Mouse (Mus musculus): ENCODE results near the gene Flnb. TPM values are rescaled to one million over a fixed set of nuclear protein-coding genes. Genes with fewer than 3 reads are reported as not detected.

The Flnb gene
- total RNA-seq, 2 experiments from 2014 or later = 9.2 to 11.6 TPM

DNA sequence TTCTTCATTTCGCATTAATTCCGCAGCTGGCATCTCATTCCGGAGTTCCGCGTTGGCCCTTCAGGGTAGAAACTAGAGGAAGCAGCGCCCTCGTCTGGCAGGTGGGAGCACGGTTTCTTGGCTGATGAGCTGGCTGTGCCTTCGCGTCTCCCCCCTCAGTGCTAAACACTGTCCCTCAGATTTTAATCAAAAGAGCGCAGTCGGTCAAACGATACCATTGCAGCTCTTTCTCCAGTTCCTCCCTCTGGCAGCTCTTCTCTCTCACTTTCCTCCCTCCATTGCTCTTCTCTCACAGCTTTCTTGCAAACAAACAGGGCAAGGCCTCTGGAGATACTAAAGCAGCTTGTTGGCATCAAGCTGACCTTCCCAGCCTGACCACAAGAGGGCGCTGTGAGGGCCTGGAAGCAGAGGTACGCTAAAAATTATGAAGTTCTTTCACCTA is 179.5 kb downstream of the Flnb start:
- DNase-seq = peak; percentile 78

DNA sequence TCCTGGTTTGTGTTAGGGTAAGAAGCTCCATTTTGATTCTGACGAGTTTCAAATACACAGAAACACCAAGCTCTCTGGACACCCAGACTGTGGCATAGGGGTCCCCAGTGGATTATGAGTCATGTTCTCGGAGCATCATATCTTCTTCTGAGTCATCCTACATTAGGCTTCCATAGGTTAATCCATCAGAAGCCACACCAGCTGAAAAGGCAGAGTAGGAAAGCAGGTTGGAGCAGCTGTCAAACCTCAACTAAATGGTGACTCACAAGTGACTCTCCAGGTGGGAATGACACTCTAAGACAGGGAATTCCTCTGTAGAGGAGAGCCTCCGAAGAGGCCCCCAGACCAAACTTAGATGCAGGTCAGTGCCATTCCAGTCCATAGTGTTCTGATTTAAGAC is 181.3 kb downstream of the Flnb start:
- no peak for DNase-seq

DNA sequence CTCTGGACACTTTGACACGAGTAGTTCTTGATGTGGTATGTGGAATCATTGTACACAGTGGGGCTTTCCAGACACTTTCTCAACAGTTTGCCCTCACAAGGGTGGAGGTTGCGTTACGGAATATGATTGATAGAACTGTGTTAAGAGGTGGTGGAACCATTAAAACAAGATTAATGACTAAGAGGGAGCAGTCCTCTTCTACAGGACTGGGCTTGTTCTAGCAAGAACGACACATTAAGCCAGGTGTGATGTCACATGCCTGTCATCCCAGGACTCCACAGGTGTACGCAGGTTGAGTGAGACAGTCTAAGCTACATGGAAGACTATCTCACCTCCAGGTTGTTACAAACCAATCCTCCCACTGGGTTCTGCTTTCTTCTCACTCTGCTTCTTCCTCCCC is 181.7 kb downstream of the Flnb start:
- no peak for DNase-seq

DNA sequence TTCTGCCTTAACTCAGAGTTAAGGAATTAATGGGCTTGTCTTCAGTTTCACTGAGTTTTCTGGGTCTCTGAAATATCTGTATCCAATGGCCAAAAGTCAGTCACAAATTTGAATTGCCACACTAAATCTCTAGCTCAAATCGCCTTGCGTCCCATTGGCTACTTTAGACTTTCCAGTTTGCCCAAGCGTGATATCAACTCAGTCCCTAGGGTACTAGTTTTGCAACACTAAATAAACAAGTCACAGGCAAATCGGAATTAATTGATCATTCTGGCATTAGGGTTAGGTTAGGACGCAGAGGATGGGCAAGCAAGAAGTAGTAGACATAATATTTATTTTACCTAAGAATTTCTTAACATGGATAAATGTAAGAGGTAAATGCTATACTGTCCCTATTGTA is 182.5 kb downstream of the Flnb start:
- no peak for DNase-seq

Other genes starting within 250 kb of the Flnb start
- under 1 TPM; 0.49 to 0.75 TPM for gene Gm3558, start 249.4 kb upstream of the Flnb start, total RNA-seq (2021)
- gene Gm10338, start 222.4 kb upstream of the Flnb start, total RNA-seq (2021) = not detected
- not detected for gene Gm10128, start 174.0 kb upstream of the Flnb start, total RNA-seq (2021)
- gene Gm26661, start 26.4 kb upstream of the Flnb start, total RNA-seq (2021) = not detected
- not detected for gene Gm45521, start 139.3 kb downstream of the Flnb start, total RNA-seq (2021)
- not detected for gene Dnase1l3, start 176.6 kb downstream of the Flnb start, total RNA-seq (2021)
- 1 to 10 TPM; 4.0 to 4.2 TPM for gene Abhd6, start 184.9 kb downstream of the Flnb start, total RNA-seq (2021)

Data from gastrocnemius, postnatal 25 days (tissue).